Mouse (Mus musculus) adrenal gland, adult (tissue): Measurements from ENCODE around the gene Tfpi.
"Not testable (repeated sequence)": the region's sequence is repeated elsewhere in the genome, so short reads cannot be mapped to it uniquely, and the experiment has no call there.

Experiments used
- DNase-seq, 2 experiments: peaks; one replicate each; pipeline ENCODE4 v3.0.0; 2022 to 2023; ENCODE audit warnings: low spot score in 1 of 2; ENCODE audit not compliant: inconsistent age in 2 of 2

Tfpi gene

DNA sequence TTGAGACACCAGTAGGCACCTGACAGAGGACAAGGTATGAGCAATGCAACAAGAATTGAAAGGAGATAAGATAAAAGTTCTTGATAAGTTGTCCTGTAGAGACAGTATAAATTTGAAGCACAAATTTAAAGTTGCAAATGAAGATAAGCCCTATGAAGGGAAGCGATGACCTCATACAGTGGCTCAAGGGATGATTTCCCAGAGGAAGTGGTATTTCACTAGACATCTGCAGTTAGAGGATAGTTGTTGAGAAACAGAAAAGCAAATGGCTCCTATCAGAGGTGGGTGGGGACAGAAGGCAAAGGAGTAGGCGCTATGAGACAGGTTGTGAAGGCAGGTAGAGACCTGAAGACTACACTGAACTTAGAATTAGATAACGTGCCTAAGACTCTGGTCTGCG, 83.3 kb downstream of the Tfpi start:
- DNase-seq, result peak in 1 of 2 experiments; percentile 33

DNA sequence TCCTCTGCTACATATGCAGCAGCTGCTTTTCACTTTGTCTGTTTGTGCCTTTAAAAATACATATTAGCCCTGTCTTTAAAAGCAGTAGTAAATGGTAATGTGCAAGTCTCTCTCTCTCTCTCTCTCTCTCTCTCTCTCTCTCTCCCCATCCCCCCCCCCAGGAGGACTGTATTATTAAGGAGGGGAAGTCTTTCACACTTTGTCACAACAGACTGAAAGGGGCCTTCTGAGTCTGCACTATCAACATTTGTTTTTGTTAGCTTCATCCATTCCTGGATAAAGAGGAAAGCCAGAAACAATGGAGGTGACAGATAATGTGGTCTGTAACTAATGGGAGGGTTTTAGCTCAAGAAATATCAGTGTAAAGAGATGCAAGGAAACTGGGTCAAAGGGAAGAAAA, 87.5 kb downstream of the Tfpi start:
- DNase-seq, result no peak

DNA sequence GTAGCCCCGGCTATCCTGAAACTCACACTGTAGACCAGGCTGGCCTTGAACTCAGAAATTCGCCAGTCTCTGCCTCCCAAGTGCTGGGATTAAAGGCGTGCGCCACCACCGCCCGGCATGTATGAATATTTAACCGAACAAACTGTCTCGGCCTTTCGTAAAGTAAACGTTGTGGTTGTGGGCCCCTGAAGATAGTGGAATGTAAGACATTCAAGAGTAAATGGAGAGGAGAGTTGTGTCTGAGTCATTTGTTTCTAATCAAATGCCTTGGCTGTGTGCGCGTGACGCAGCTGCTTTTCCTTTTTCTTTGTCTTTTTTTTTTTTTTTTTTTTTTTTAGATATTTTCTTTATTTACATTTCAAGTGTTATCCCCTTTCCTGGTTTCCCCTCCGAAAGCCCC, 88.0 kb downstream of the Tfpi start:
- DNase-seq, result not testable (repeated sequence)

DNA sequence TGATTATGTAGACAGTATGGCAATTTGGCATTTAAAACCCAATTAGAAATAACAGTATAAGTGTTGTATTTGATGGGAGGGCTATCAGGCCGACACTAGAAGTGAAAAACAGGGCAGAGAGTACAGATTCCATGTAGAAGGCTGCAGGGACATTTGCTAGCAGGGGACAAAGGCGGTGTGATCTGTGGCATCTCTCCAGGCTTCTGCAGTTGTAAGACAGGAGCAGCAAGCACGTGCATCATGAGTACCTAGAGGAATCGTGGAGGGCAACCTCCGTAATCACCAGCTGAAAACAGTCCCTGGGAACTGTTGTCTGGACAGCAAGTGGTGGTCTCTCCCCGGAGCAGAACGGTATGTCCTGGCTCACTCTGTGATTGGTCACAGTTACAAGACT, 88.6 kb downstream of the Tfpi start:
- no peak for DNase-seq

- DNase-seq, result no peak
These were observed 89.1 kb downstream of the Tfpi start for GRCm38 (mm10) chr2:84387394-84388022.

- DNase-seq, result peak; percentile 23 to 66
These were observed 89.8 kb downstream of the Tfpi start for GRCm38 (mm10) chr2:84386563-84387393.

DNA sequence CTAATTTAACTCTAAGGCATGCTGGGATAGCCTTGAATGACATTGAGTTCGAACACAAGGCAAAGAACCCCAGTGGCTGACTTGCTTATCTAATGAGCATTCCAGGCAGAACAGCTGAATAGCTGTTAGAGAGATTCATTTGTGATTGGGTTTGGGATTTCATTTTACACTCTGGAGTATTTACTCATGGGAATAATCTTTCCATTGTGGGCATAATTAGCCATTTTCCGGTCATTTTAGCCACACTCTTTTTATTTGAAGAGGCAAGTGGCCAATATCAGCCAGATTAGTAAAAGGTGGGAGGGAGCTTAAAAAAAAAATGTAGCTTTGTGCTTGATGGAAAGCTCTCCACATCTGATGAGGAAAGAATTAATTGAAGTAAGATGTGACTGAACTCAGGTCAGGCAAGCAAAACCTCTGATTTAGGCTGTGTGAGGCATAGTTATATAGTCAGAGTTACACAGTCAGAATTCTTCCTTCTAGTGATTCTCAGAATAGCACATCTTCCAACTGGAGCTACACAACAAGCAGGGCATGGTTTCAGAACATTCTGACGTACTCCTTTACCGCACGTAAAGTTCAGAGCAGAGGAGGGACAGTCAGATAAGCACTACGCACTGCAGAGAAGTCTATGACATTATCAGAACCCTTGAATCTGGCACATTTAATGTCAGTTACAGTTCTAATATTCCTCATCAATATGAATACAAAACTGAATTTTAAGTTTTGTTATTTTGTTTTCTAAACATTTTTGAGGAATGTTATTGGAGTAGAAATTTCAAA, 91.5 kb downstream of the Tfpi start:
- DNase-seq, result no peak

GRCm38 (mm10) chr2:84383828-84384227, 92.7 kb downstream of the Tfpi start:
- no peak for DNase-seq
